Mouse (Mus musculus) hindlimb bud, embryonic 11.5 days (tissue): ENCODE measurements around the gene Hoxb1.

Experiments used
- DNase-seq: peaks from one replicate; pipeline ENCODE4 v3.0.0-alpha.2; 2012; ENCODE audit warnings: low read depth, low spot score; ENCODE audit errors: extremely low spot score

The Hoxb1 gene

DNA sequence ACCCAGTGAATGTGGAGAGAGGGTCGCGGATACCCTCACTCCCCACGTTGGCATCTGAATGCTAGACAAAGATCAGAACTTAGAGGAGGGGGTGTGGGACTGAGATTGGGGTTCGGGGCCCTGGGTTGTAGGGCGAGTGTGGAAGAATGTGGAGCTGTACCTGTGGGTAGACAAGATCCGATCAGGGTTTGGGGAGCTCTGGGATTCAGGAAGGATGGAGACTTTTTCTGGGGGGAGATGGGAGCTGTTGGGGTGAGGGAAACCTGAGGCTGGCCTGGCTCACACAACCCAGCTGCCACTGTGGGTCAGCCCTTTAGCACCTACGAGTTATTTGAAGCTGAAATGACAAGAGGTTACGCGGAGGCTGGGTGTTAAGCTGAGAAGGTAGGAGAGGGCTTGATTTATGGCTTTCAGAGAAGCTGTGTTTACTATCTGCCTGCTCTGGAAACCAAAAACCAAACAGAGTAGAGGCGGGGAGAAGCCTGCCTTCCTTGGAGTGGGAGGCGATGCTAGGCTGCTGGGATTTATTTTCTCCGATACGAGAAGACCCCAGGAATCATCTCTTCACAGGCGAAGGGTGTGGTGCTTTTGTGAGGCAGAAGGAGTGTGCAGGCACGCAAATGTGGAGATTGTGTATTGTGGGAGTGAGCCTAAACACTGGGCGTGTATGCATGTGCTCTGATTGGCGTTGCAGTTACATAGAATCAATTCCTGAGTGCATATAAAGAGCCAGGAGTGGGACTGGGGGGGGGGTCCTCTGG, 32.1 kb upstream of the Hoxb1 start:
- DNase-seq, result no peak

DNA sequence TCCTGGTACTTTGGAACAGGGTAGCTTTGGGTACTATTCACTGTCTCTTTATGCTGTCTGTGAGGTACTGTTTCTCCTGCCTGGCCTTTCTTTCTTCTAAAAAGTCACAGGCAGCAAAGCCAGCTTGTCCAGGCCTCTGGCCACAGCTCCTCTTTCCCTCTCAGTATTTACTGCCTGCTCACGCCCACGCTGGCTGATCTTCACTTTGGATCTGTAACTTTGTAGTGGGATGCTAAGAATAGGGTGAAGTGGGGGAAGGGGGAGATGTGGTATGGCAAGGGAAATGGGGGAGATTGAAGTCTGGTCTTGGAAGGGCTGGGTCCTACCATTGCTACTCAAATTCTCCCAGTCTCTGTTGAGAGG, 31.6 kb upstream of the Hoxb1 start:
- DNase-seq, result no peak

DNA sequence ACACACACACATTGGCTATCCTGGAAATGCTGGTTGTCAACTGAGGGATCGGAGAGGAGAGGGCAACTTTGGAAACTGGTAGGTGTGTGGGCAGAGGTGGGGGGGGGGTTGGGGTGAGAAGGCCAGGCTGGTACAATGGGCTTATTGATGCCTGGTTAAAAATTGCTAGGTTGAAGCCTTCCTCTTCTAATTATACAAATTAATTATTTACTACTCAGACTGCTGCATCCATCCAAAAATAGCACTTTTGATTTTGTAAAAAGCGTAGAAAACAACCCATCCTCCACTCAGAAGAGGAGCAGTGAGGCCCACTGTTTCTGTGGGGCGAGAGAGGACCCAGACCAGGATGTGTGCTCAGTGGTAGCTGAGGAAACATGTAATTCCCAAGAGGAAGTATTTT, 30.6 kb upstream of the Hoxb1 start:
- DNase-seq, result no peak

DNA sequence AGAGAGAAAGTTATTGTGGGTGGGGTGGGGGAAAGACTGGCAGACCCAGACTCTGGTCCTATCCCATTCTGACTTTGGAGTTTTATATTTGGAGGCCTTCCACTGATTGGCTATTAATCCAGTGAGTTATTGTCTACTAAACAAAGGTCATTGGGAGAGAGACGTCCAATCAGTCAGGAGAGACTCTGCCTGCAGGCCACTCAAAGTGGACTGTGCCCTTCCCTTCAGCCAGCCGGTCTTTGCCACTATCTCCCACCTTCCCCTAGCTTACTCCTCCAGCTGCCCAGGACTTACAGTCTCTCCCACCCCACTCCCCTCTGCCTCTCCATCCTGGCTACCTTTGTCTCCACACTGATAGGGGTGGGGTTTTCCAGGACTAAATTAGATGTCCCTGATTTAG, 29.0 kb upstream of the Hoxb1 start:
- no peak for DNase-seq

DNA sequence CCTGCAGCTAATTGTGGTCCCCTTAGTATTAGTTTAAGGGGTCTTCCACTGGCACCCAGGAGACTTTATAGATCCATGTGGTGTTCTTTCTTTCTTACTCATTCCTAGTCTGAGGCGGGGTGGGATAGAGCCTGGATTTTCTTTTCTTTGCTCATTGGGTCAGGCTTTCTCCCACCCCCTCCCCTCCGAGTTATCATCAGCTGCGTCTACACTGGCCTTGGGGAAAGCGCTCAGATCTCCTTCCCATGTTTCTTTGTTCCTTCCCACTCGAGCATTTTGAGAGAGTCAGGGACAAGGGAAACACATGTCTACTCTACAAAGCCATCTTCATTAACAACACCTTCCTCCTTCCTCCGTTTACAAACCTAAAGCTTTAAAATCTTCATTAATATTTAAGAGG, 28.5 kb upstream of the Hoxb1 start:
- no peak for DNase-seq

DNA sequence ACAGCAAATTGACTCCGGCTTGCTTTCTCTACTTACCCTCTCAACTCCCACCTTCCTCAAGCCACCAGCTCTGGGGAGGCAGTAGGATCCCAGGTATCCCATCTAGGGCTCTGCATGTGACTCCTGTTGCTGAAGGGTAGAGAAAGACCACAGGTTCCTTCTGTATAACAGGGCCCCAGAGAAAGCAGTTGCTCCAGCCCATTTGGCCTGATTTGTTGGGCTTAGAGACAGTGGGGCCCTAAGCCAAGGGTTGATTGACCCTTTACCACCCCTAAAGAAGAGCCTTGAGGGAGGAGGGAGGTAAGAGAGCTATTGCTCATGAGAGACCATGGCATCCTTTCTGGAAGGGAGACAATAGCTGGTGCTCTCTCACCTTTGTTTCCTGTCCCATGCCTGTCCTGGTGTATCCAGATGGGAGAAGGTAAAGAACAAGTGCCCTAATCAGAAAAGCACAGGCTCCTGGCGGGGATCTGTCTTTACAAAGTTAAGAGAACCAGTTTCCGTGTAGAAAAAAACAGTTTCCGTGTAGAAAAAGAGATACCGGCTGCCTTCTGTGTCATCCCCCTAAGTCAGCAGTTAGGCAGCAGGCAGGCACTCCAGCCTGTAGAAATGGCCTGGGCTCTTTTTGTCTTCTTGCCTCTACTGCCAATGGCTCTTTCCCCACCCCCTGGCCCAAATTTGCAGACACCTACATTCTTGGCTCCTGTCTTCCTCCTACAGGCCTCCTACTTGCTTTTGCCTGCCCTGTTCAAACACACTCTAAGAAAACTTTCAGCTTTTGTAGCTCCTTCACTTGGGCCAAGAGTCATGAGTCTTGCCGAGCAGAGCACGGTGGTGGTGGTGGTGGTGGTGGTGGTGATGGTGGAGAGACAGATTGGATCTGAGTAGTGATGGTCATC, 26.3 kb upstream of the Hoxb1 start:
- DNase-seq, result no peak

DNA sequence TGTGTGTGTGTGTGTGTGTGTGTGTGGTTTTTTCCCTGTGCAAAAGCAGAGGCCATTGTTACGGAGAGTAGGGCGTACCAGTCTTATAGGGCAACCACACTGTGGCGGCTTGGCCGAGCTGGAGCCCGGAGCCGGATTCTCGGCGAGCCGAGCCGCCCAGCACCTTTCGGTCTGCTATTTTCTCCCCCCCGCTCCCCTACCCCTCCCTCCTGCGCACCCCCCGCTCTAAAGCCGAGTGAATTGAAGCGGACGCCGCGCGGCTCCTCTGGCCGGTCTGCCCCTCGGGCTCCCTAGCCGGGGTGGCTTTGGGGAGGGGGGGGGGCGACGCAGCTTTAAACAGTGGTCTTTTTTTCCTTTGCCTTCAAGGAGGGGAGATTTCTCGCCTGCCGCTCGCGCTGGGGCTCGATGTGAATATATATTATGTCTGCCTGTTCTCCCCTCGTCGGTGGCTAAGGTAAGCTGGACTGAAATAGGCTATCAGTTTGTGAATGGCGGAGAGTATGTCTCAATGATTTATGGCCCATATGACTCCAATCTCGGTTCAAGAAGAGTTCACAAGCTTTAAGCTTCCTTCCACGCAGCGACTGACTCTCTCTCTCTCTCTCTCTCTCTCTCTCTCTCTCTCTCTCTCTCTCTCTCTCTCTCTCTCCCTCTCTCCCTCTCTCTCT, 24.7 kb upstream of the Hoxb1 start:
- DNase-seq, result no peak

DNA sequence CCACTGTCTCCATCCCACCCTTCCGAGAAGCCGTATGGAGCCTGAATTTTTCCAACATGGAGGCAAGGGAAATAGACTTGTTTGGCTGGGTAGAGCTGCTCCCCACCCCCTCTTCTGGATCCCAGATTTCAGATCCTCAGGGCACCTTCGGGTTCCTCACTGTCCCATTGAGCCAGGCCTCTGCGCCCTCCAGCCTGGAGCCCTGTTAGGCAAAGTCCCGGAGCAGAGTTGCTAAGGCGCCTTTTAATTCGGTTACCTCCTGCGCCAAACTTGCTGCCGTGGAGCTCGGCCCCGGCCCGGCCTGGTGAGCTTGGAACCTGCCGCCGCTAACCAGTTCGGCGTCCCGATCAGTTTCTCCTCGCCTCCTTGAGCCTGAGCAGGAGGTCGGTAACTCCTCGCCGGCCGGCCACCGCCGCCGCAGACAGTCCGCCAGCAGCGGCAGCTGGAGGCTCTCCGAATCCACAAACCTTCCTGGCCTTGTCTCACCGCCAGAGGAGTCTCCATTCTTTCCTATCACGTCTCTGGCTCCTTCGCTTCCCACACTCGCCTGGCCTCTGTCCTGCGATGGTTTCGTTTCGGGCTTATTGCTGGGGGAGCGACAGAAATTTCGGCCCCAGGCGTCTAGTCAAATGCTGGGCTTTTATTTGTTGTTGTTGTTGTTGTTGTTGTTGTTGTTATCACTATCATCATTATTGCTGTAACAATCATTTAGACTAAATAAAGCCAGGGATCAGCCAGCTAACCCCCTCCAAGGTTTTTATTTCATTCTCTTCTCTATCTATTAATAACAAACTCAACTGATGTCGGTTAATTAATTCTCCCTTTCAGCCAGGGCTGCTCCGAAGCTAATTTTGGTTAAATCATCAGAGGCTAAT, 23.6 kb upstream of the Hoxb1 start:
- no peak for DNase-seq

DNA sequence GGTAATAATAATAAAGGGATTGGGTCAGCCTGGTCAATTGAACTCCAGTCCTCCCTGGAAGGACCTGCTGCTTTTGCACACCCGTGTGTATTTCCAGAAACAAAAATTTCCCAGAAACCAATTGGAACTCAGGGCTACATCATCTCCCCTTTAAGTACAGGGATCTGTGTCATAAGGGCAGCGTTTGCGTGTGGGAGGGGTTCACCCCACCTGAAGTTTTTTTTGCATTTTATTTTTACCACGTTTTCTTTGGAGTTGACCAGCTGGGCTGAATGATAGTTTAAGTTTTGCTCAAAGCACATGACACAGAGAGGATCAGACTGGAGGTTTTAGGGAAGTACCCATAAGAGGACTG, 23.0 kb upstream of the Hoxb1 start:
- DNase-seq, result no peak

DNA sequence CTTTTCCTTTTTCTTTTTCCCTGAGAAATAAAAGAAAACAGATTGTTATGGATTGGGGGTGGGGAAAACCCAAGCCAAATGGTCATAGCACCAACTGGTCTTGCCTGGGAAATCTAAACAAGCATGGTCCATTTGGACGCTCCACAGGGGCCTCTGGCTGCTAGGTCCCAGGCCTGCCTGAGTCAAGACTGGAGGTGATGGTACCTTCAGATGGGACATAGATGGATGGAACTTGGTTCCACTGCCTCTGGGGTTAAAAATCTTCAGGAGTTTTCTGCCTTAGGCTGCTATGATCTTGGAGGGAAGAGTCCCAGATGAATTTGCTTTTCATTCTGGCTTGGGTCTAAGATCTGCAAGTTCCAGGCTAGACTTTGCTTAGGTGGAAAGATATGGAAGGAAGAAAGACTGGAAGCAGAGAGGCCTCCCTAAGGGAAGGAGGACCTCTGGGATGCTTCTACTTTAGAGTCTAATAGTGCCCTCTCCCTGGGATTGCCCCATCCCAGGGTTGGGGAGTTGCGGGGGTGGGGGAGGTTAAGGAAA, 22.3 kb upstream of the Hoxb1 start:
- DNase-seq, result no peak

DNA sequence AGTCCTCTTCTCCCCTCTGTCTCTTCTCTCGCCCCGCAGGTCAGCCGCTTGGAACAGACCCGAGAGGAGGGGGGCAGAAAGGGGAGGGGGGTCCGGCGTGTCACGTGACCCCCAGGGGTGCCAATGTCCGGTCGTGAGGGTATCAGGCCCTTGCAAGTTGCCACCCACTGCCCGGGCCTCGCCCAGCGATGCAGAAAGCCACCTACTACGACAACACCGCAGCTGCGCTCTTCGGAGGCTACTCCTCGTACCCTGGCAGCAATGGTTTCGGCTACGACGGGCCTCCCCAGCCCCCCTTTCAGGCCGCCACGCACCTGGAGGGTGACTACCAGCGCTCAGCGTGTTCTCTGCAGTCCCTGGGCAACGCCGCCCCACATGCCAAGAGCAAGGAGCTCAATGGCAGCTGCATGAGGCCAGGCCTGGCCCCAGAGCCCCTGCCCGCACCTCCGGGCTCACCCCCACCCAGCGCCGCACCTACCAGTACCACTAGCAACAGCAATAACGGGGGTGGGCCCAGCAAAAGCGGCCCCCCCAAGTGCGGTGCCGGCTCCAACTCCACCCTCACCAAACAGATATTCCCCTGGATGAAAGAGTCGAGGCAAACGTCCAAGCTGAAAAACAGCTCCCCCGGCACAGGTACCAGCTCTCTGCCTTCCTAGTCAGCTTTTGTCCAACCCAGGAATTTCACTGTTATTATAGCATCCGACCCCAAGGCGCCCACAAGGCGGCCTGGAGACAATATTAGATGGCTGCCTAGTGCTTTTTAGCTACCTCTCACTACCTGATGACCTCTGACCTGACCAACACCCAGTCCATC, 21.3 kb upstream of the Hoxb1 start:
- no peak for DNase-seq

DNA sequence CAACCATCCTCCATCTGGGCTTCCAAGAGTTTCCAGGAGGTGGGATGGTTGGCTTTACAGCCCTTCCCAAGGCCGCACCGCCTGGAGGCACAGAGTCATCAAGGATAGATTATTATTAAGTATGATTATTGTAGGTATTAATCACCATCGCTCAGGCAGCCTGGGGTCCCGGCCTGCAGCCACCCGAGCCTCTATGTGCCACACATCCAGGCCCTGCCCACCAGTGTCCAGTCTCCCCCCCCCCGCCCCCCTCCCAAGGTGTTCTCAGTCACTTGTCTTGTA, 20.7 kb upstream of the Hoxb1 start:
- no peak for DNase-seq

DNA sequence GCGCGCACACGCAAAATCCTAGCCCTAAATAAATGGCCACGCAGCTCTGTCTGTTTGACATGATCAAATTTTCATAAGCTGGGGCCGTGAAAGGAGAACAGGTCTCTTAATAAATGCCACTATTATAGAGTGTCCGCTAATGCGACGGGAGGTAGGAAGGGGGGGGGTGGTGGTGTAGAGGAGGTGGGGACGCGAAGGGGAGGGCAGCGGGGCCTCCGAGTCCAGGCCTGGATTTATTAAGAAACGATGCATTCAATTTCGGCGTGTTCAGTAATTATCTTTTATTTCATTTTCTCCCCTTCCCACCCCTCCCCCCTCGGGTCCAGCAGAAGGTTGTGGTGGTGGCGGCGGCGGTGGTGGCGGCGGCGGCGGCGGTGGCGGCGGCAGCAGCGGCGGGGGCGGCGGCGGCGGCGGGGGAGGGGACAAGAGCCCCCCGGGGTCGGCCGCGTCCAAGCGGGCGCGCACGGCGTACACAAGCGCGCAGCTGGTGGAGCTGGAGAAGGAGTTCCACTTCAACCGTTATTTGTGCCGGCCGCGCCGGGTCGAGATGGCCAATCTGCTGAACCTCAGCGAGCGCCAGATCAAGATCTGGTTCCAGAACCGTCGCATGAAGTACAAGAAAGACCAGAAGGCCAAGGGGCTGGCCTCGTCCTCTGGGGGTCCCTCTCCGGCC, 20.2 kb upstream of the Hoxb1 start:
- DNase-seq, result no peak

DNA sequence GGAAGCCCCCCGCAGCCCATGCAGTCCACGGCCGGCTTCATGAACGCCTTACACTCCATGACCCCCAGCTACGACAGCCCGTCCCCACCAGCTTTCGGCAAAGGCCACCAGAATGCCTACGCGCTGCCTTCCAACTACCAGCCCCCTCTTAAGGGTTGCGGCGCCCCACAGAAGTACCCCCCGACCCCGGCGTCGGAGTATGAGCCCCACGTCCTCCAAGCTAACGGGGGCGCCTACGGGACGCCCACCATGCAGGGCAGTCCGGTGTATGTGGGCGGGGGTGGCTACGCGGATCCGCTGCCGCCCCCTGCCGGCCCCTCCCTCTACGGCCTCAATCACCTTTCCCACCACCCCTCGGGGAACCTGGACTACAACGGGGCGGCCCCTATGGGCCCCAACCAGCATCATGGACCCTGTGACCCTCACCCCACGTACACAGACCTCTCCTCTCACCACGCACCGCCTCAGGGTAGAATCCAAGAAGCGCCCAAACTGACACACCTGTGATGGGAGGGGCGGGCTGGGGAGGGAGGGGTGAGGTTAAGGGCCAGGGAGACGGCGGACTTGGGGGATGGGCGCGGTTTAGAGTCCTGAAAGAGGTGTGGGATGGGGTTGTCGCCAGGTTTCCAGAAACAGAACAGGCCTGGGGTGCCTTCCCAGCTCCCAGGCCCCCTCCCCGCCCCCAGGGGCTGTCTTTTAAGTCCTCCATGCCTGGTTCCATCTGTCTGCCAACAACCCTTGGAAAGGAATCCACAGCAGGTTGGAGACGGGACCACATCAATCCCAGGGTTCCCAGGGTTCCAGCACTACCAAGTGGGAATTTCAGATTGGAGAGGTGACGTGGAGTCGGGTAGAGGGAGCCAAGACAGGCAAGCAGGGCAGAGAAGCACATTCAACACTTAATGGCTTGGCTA, 19.4 kb upstream of the Hoxb1 start:
- no peak for DNase-seq

DNA sequence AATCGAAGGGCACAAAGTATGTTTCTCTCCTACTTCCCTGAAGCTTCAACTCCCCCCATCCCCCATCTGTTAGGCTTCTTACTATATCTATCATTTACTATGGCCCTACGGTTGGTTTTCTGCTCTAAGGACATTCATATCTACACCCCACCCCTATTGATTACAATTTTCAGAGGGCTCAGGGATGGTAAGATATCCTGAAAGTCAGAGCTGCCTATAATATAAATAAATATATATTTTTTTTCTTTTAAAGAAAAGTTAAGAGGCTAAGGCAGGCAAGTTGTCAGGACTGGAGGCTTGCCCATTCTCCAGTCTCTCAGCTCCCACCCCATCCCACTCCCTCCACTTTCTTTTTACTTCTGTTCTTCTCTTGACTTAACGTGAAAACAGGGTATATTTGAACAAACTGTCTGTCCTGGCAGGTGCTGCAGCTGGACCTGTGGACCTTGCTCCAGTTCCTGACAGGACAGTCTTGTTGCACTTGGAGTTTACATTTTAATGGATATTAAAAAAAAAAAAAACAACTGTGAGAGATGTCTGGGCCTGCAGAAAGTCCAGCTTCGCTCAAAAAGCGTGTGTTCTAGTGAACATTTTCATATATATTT, 18.5 kb upstream of the Hoxb1 start:
- no peak for DNase-seq

DNA sequence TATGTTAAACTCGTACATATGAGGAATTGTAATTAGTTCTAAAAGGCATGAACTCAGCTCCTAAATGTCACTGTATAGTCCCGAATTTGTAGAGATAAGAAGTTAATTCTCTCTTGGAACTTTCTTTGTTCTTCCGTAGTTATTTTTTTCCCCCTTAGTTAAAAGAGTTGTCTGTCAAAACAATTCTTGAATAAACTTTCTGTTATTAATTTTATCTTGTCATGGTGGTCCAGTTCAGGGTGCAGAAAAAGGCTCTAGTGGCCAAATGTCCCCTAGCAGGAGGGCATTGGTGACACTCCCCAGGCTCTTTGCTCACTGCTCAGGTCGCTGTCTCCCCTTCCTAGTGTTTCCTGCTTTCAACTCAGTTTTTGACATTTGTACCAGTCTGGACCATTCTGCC, 17.8 kb upstream of the Hoxb1 start:
- no peak for DNase-seq

DNA sequence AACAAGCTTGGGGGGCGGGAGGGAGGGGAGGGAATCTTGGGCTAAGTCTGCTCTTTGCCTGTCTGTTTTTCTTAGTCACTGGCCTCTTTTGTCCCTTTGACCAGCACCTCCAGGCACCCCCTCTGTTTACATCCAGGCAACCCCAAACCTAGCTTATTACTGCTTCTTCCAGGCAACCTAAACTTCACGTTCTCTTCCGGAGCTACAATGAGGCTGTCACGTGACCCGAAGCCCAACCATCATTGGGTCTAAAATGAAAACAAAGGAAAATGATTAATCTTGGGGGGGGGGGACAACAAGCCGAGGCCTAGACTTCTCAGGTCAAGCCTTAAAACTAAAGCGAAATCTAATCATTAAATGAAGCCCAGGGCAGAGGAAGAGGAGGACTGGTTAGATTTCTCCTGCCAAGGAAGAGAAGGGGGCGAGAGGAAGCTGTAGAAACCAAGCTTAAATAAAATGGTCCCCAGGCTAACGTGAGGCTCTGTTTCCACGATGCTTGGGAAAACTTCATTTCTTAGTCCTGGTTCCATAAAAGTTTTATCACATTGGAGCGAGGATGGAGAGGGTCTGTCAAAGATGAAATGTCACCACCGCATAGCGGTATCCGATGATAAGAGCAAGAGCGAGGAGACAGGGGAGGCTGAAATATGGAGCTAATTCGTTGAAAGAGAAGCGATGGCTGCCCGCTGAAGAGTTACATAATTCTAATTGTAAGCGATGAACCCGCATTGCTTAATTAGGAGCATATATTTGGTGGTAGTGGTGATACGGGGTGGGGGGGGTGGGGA, 17.2 kb upstream of the Hoxb1 start:
- DNase-seq, result no peak
